15 mouse cellular contexts compared by ENCODE assay signal in genomic region chr4:48938892-48939291, GRCm38 (mm10).
"Had no signal": no experiment of that assay in that cellular context is flagged by ENCODE, and none has a peak within 500 bp of the region (broad histone marks: within the 10 kb centered on the region; RNA-seq: fewer than 3 reads in every experiment).

No protein-coding gene starts in this region.

- H3K4me3 ChIP-seq: intestine, embryonic 15.5 days; kidney, embryonic 15.5 days; limb, embryonic 15.5 days; liver, embryonic 12.5 days; lung, embryonic 15.5 days; megakaryocyte, embryonic 14.5 days; midbrain, embryonic 12.5 days; stomach, embryonic 15.5 days had no signal

- H3K9me3 ChIP-seq: intestine, embryonic 15.5 days; kidney, embryonic 15.5 days; limb, embryonic 15.5 days; liver, embryonic 12.5 days; lung, embryonic 15.5 days; midbrain, embryonic 12.5 days; stomach, embryonic 15.5 days had no signal

- H3K27me3 ChIP-seq: intestine, embryonic 15.5 days; kidney, embryonic 15.5 days; limb, embryonic 15.5 days; liver, embryonic 12.5 days; lung, embryonic 15.5 days; megakaryocyte, embryonic 14.5 days; midbrain, embryonic 12.5 days; stomach, embryonic 15.5 days had no signal

- ATAC-seq: liver, embryonic 12.5 days had no signal

- H3K9ac ChIP-seq: intestine, embryonic 15.5 days; kidney, embryonic 15.5 days; limb, embryonic 15.5 days; liver, embryonic 12.5 days; lung, embryonic 15.5 days; midbrain, embryonic 12.5 days; stomach, embryonic 15.5 days had no signal

- H3K27ac ChIP-seq: intestine, embryonic 15.5 days; kidney, embryonic 15.5 days; limb, embryonic 15.5 days; liver, embryonic 12.5 days; lung, embryonic 15.5 days; macrophage; midbrain, embryonic 12.5 days; stomach, embryonic 15.5 days had no signal

- H3K36me3 ChIP-seq: intestine, embryonic 15.5 days; kidney, embryonic 15.5 days; limb, embryonic 15.5 days; liver, embryonic 12.5 days; lung, embryonic 15.5 days; midbrain, embryonic 12.5 days; stomach, embryonic 15.5 days had no signal

- H3K4me2 ChIP-seq: intestine, embryonic 15.5 days; kidney, embryonic 15.5 days; limb, embryonic 15.5 days; liver, embryonic 12.5 days; lung, embryonic 15.5 days; midbrain, embryonic 12.5 days; stomach, embryonic 15.5 days had no signal

- DNase-seq: kidney, adult 18-20 months; kidney, postnatal 14 days; layer of hippocampus, adult 9-11 months; layer of hippocampus, postnatal 36 days; lung, postnatal 14 days; thymus, postnatal 4 days had no signal

- H3K4me1 ChIP-seq: intestine, embryonic 15.5 days; kidney, embryonic 15.5 days; limb, embryonic 15.5 days; liver, embryonic 12.5 days; lung, embryonic 15.5 days; megakaryocyte, embryonic 14.5 days; stomach, embryonic 15.5 days had no signal
